Mouse (Mus musculus): ENCODE data around the gene Cdk9.

- TF ChIP-seq CTCF (IDR thresholded peaks at IDR 0.05; ENCODE audit: control insufficient read depth, insufficient read depth, low read length) = no peak
- no peak for TF ChIP-seq POLR2A (IDR thresholded peaks at IDR 0.05; ENCODE audit: borderline replicate concordance, control insufficient read depth, low read depth, low read length)
Measured at GRCm38 (mm10) chr2:32683701-32684100, 29.2 kb downstream of the Cdk9 start.
